Mouse (Mus musculus): ENCODE data around the gene Vsig2. TPM values are rescaled to one million over a fixed set of nuclear protein-coding genes. Genes with fewer than 3 reads are reported as not detected.
A peak's percentile ranks its signal among the peaks of the same experiment; 100 is the strongest.

Vsig2 gene
- 0.44 TPM in 1 of 2 replicates, not detected in the other for polyA plus RNA-seq (2014; fragmentation: Nextera tagmentation; extraction: Ambion mirVana)

DNA sequence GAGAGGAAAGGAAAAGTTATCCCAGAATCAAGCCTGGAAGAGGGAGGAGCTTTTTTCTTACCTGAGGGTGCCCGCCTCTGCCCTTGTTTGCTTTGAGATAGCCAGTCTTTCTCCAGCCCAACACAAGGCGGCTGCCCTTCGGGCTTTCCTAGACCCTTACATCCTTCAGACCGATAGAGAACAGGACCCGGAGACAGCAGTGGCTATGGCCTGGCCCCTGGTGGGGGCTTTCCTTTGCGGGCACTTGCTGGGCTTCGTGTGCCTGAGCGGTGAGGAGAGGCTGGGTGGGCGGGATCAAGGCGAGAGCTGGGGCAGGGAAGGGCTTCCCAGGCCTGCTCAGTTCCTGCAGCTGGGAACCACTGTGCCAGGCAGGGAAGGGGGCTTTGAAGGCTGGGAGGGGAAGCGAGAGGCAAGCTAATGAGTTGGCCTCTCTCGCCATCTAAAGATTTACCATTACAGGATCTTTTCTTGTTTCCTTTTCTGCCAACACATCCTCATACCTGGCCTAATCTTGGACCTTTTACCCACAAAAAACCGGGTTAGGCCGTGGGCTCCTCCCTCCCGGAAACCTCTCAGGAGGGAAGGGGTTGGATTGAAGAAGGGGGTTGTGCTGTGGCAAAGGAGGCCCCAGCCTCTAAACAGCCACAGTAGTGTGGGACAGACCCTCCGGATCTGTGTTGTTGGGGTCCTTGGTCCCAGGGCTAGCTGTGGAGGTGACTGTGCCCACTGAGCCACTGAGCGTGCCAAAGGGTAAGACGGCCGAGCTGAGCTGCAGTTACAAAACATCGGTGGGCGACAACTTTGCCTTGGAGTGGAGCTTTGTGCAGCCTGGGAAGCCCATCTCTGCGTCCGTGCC lies at the start of gene Vsig2:
TSS of gene Vsig2 (plus strand) at position 86 of the 856 bp plus-strand sequence.
- ATAC-seq (ENCODE audit: low FRiP score) = no peak
- DNase-seq (ENCODE audit: low spot score, missing footprints) = no peak
- no peak within 1 kb of the TSS for H3K9ac ChIP-seq (ENCODE audit: low read length)
- no peaks in the 10 kb centered on the region for H3K36me3 ChIP-seq (ENCODE audit: control insufficient read depth, insufficient read depth, low read length)
- H3K4me3 ChIP-seq (ENCODE audit: low read depth, low read length) = no peak within 1 kb of the TSS
- H3K4me1 ChIP-seq (ENCODE audit: control insufficient read depth, insufficient read depth, low read length) = peaks cover 4% of the 10 kb centered on the region; the same call in 1 of the 2 replicates
- peaks cover 3% of the 10 kb centered on the region; the same call in 1 of the 2 replicates for H3K27me3 ChIP-seq (ENCODE audit: control insufficient read depth, insufficient read depth, low read length)
- 42% methylated on average over 23 of the region's 23 CpGs for WGBS
- no peak within 1 kb of the TSS for H3K4me2 ChIP-seq
- no peaks in the 10 kb centered on the region for H3K9me3 ChIP-seq (ENCODE audit: control insufficient read depth, low read length)
- no peak within 1 kb of the TSS for H3K27ac ChIP-seq (ENCODE audit: low read depth, low read length)

DNA sequence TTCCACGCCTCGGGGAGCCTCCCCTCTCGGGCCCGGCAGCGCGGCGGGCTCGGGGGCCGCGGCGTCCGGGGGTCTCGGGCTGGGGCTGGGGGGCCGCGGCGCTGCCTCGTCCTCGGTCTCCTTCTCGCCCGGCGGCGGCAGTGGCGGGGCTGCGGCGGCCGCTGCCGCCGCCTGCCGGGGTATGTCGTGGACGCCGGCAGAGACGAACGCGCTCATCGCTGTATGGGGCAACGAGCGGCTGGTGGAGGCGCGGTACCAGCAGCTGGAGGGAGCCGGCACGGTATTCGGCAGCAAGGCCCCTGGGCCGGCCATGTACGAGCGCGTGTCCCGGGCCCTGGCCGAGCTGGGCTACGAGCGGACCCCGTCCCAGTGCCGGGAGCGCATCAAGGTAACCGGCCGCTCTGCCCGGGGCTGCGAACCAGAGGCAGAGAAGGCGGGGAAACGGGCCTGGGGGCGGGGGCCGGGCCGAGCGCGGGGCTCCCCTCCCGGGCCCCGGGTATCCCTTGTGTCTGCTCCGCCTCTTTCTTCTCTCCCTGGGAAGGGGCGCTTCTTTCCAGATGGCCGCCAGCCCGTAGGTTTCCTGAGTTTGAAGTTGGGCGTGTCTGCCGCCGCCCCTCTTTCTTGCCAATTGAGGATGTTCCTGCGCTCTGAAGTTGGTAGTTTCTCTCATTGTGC lies 49.5 kb upstream of the Vsig2 start:
- Histone ChIP-seq H3K4me3 (ENCODE audit: low read depth, low read length) (peak overlapping the region; percentile 77), H3K36me3 (ENCODE audit: control insufficient read depth, insufficient read depth, low read length) (no peaks in the 10 kb centered on the region), H3K9me3 (ENCODE audit: control insufficient read depth, low read length) (no peaks in the 10 kb centered on the region), H3K4me1 (ENCODE audit: control insufficient read depth, insufficient read depth, low read length) (peaks cover 15% of the 10 kb centered on the region), H3K9ac (ENCODE audit: low read length) (peak overlapping the region; percentile 83), H3K4me2 (peak overlapping the region; percentile 87), H3K27ac (ENCODE audit: low read depth, low read length) (peak overlapping the region; percentile 98), H3K27me3 (ENCODE audit: control insufficient read depth, insufficient read depth, low read length) (no peaks in the 10 kb centered on the region)
- WGBS = under 1% methylated on average over 72 of the region's 75 CpGs
- peak; percentile 80 for ATAC-seq (ENCODE audit: low FRiP score)
- peak; percentile 94 for DNase-seq (ENCODE audit: low spot score, missing footprints)

DNA sequence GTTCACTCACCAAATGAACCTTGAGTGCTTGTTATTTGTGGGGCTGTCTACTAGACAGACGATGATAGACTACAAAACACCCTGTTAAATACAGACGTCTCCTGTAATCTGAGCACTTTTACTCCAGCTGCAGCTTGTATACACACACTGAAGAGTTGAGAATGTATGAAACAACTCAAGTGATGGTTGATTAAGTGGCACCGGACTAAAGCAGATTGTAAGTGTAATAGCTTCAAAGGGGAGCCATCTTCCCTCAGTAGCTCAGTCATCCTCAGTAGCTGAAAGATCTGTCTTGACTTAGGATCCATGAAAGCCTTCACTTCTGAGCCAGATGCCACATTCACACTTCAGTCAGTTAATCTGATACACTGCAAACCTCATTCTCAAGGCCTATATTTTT lies 43.3 kb upstream of the Vsig2 start:
- H3K4me2 ChIP-seq = no peak overlapping the region
- no peaks in the 10 kb centered on the region for H3K4me1 ChIP-seq (ENCODE audit: control insufficient read depth, insufficient read depth, low read length)
- no peak for DNase-seq (ENCODE audit: low spot score, missing footprints)
- no peak for ATAC-seq (ENCODE audit: low FRiP score)
- H3K9ac ChIP-seq (ENCODE audit: low read length) = no peak overlapping the region
- no peaks in the 10 kb centered on the region for H3K36me3 ChIP-seq (ENCODE audit: control insufficient read depth, insufficient read depth, low read length)
- no peak overlapping the region for H3K4me3 ChIP-seq (ENCODE audit: low read depth, low read length)
- H3K9me3 ChIP-seq (ENCODE audit: control insufficient read depth, low read length) = no peaks in the 10 kb centered on the region
- no peaks in the 10 kb centered on the region for H3K27me3 ChIP-seq (ENCODE audit: control insufficient read depth, insufficient read depth, low read length)
- WGBS = 77% methylated on average over 3 of the region's 3 CpGs
- H3K27ac ChIP-seq (ENCODE audit: low read depth, low read length) = no peak overlapping the region

DNA sequence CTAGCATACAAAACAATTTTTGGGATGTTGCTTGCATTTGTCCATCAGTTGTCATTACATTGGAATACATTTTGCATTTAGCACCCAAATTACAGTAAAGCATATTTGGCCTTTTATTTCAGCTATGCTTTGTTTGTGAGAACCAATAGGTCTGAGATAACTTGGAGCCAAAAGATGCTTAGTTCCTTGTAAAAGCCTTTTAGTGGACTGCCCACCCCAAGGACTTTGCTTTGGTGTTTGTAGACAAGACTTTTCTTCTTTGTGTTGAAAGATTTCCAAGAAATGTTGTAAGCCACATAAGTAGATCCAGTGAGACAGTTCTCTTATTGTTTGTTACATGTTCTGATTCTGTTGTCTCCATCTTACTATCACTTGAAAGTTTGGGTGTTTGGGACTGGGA lies 42.7 kb upstream of the Vsig2 start:
- no peak for ATAC-seq (ENCODE audit: low FRiP score)
- H3K4me2 ChIP-seq = no peak overlapping the region
- H3K4me1 ChIP-seq (ENCODE audit: control insufficient read depth, insufficient read depth, low read length) = no peaks in the 10 kb centered on the region
- no peak overlapping the region for H3K4me3 ChIP-seq (ENCODE audit: low read depth, low read length)
- no peak for DNase-seq (ENCODE audit: low spot score, missing footprints)
- H3K9me3 ChIP-seq (ENCODE audit: control insufficient read depth, low read length) = no peaks in the 10 kb centered on the region
- H3K27me3 ChIP-seq (ENCODE audit: control insufficient read depth, insufficient read depth, low read length) = no peaks in the 10 kb centered on the region
- H3K27ac ChIP-seq (ENCODE audit: low read depth, low read length) = no peak overlapping the region
- no peaks in the 10 kb centered on the region for H3K36me3 ChIP-seq (ENCODE audit: control insufficient read depth, insufficient read depth, low read length)
- no peak overlapping the region for H3K9ac ChIP-seq (ENCODE audit: low read length)

- H3K4me1 ChIP-seq (ENCODE audit: control insufficient read depth, insufficient read depth, low read length) = no peaks in the 10 kb centered on the region
- ATAC-seq (ENCODE audit: low FRiP score) (no peak), DNase-seq (ENCODE audit: low spot score, missing footprints) (no peak)
- H3K9ac ChIP-seq (ENCODE audit: low read length) = no peak overlapping the region
- H3K36me3 ChIP-seq (ENCODE audit: control insufficient read depth, insufficient read depth, low read length) = no peaks in the 10 kb centered on the region
- no peaks in the 10 kb centered on the region for H3K9me3 ChIP-seq (ENCODE audit: control insufficient read depth, low read length)
- H3K4me3 ChIP-seq (ENCODE audit: low read depth, low read length) = no peak overlapping the region
- WGBS = 77% methylated on average over 3 of the region's 3 CpGs
- H3K27me3 ChIP-seq (ENCODE audit: control insufficient read depth, insufficient read depth, low read length) = no peaks in the 10 kb centered on the region
- H3K4me2 ChIP-seq = no peak overlapping the region
- H3K27ac ChIP-seq (ENCODE audit: low read depth, low read length) = no peak overlapping the region
Observed at GRCm38 (mm10) chr9:37500201-37500600, 38.9 kb upstream of the Vsig2 start.

DNA sequence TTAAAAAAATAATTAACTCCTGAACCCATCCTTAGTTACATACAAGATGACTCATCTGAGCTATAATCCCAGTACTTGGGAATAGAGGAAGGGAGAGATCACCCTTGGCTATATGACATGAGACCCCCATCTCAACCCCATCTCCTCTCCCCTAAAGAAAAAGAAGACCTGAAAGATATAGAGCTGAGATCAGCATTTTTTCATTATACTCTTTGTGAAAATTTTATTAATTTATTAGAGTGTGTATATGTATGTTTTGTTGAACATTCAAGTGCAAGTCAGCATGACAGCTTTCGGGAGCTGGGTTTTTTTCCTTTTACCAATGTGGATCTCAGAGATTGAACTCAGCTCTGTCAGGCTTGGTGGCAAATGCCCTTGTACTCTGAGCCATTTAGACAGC lies 37.9 kb upstream of the Vsig2 start:
- Histone ChIP-seq H3K27me3 (ENCODE audit: control insufficient read depth, insufficient read depth, low read length) (no peaks in the 10 kb centered on the region), H3K9me3 (ENCODE audit: control insufficient read depth, low read length) (no peaks in the 10 kb centered on the region), H3K4me1 (ENCODE audit: control insufficient read depth, insufficient read depth, low read length) (no peaks in the 10 kb centered on the region), H3K36me3 (ENCODE audit: control insufficient read depth, insufficient read depth, low read length) (no peaks in the 10 kb centered on the region), H3K4me2 (no peak overlapping the region), H3K9ac (ENCODE audit: low read length) (no peak overlapping the region), H3K27ac (ENCODE audit: low read depth, low read length) (no peak overlapping the region), H3K4me3 (ENCODE audit: low read depth, low read length) (no peak overlapping the region)
- DNase-seq (ENCODE audit: low spot score, missing footprints) (no peak), ATAC-seq (ENCODE audit: low FRiP score) (no peak)
- WGBS = 92% methylated on average over 1 of the region's 1 CpGs

DNA sequence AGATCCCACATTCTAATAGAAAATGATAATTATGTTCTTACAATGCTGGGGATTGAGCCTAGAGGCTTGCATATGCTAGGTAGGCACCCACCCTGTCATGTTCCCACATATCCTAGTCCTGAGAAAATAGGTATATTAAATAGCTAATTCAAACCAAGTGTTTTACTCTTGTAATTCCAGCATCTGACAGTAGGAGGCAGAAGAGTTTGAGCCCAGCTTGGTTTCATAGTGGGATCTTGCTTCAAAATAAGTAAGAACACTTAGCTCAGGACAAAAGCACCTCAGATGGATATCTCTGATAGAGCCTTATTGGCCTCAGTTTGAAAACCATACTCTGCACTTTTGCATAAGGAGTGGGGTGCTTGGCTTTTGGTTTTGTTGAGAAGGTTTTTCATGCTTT lies 34.7 kb upstream of the Vsig2 start:
- no peak overlapping the region for H3K27ac ChIP-seq (ENCODE audit: low read depth, low read length)
- DNase-seq (ENCODE audit: low spot score, missing footprints) (no peak), ATAC-seq (ENCODE audit: low FRiP score) (no peak)
- no peaks in the 10 kb centered on the region for H3K36me3 ChIP-seq (ENCODE audit: control insufficient read depth, insufficient read depth, low read length)
- H3K4me3 ChIP-seq (ENCODE audit: low read depth, low read length) = no peak overlapping the region
- no peak overlapping the region for H3K4me2 ChIP-seq
- H3K4me1 ChIP-seq (ENCODE audit: control insufficient read depth, insufficient read depth, low read length) = no peaks in the 10 kb centered on the region
- no peak overlapping the region for H3K9ac ChIP-seq (ENCODE audit: low read length)
- no peaks in the 10 kb centered on the region for H3K27me3 ChIP-seq (ENCODE audit: control insufficient read depth, insufficient read depth, low read length)
- H3K9me3 ChIP-seq (ENCODE audit: control insufficient read depth, low read length) = no peaks in the 10 kb centered on the region

DNA sequence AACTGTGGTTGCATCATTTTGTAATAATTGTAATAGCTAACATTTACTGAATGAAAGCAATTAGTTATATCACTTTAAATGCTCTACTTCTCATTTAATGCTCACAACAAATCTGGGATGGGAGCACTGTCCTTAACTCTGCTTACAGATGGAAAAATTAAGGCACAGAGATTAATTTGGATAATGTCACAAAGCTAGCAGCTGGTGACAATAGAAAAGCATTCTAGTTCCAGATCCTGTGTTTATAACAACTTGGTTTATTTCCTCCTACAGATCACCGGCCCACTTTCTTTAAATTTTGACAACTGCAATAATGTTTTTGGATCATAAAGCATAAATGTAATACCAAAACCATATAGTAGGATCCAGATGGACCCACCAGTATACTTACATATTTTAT lies 33.0 kb upstream of the Vsig2 start:
- H3K27me3 ChIP-seq (ENCODE audit: control insufficient read depth, insufficient read depth, low read length) = no peaks in the 10 kb centered on the region
- H3K9ac ChIP-seq (ENCODE audit: low read length) = no peak overlapping the region
- 94% methylated on average over 1 of the region's 1 CpGs for WGBS
- H3K36me3 ChIP-seq (ENCODE audit: control insufficient read depth, insufficient read depth, low read length) = no peaks in the 10 kb centered on the region
- no peak overlapping the region for H3K4me2 ChIP-seq
- DNase-seq (ENCODE audit: low spot score, missing footprints) = peak; percentile 68
- no peak for ATAC-seq (ENCODE audit: low FRiP score)
- H3K4me1 ChIP-seq (ENCODE audit: control insufficient read depth, insufficient read depth, low read length) = no peaks in the 10 kb centered on the region
- no peak overlapping the region for H3K4me3 ChIP-seq (ENCODE audit: low read depth, low read length)
- no peak overlapping the region for H3K27ac ChIP-seq (ENCODE audit: low read depth, low read length)
- no peaks in the 10 kb centered on the region for H3K9me3 ChIP-seq (ENCODE audit: control insufficient read depth, low read length)

DNA sequence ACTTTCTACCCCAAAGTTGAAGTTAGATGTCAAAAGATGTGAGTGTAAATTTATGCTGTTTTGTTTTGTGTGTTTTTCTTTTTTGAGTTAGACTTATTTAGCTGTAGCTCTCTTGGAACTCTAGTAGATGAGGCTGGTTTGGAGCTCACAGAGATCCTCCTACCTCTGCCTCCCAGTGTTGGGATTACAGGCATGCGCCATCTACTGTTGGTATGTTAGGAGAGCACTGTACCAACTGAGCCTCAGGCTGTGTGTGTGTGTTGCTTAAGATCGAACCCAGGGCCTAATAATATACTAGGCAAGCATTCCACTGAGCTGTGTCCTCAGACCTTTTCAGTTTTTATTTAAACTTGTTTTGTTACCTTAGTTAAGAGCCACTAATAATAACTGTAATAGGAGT lies 27.0 kb upstream of the Vsig2 start:
- H3K4me1 ChIP-seq (ENCODE audit: control insufficient read depth, insufficient read depth, low read length) = no peaks in the 10 kb centered on the region
- ATAC-seq (ENCODE audit: low FRiP score) = no peak

More for the DNA sequence above, 27.0 kb upstream of the Vsig2 start:
- no peak for DNase-seq (ENCODE audit: low spot score, missing footprints)
- no peaks in the 10 kb centered on the region for H3K36me3 ChIP-seq (ENCODE audit: control insufficient read depth, insufficient read depth, low read length)
- H3K9ac ChIP-seq (ENCODE audit: low read length) = no peak overlapping the region
- H3K4me3 ChIP-seq (ENCODE audit: low read depth, low read length) = no peak overlapping the region
- no peak overlapping the region for H3K4me2 ChIP-seq
- no peak overlapping the region for H3K27ac ChIP-seq (ENCODE audit: low read depth, low read length)
- H3K27me3 ChIP-seq (ENCODE audit: control insufficient read depth, insufficient read depth, low read length) = no peaks in the 10 kb centered on the region
- 92% methylated on average over 2 of the region's 2 CpGs for WGBS
- no peaks in the 10 kb centered on the region for H3K9me3 ChIP-seq (ENCODE audit: control insufficient read depth, low read length)

Data from midbrain, embryonic 11.5 days (tissue).